Mouse (Mus musculus) fibroblast of lung, adult 2 months (primary cell): Measurements from ENCODE around the gene B830017H08Rik.

Experiments used
- DNase-seq: peaks from one replicate; pipeline ENCODE4 v3.0.0-alpha.2; 2011; ENCODE audit warnings: low read depth

The B830017H08Rik gene

DNA sequence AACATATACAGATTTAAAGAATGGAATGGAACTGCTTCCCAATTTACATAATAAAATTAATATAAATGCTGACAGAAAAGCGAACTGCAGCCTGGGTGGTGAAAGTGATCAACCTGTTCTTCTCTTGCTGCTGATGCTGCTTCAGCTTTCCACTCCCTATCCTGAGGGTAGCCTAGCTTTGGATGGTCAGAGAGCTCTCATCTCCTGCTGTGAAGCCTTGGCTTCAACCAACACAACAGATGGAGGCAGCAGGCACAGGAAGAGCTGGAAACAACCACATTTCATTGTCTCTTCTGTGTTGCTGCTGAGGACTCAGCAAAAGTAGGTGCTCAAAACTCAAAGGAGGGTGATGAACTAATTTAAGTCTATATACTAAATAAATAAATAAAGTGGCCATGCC, 18.9 kb downstream of the B830017H08Rik start:
- no peak for DNase-seq

DNA sequence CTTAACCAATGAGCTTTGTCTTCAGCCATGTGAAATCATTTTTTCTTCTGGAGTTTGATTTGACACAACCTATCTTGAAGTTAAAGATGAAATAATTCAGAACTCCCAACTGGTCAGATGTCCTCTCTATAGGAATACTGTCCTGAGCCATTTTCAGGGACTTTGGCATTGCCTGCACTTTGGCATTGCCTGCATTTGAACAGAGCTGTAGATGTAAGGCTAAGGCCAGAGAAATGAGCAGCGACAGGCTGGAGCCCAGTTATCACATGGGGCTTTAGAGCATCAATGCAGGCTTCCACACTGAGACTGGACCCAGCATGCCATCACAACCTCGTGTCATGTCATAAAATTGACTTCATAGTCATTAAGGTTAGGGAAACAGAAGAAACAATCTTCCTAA, 20.3 kb downstream of the B830017H08Rik start:
- no peak for DNase-seq

DNA sequence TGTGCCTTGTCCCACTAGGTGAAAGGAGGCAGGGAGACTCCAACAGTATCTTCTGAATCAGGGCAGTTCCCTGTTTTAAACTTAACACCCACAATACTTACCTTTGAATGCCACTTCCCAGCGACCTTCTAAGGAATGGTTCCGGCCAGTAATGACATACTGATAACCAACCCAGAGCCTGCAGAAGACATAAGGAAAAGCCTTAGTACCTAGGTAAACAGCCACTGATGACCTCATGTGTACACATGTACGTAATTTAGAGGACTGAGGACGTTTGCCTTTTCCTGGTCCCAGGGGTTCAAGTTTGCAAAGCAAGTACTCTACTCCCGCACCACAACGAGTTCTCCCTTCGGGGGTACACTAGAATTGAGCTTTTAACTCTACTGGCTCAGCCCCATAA, 24.2 kb downstream of the B830017H08Rik start:
- no peak for DNase-seq

DNA sequence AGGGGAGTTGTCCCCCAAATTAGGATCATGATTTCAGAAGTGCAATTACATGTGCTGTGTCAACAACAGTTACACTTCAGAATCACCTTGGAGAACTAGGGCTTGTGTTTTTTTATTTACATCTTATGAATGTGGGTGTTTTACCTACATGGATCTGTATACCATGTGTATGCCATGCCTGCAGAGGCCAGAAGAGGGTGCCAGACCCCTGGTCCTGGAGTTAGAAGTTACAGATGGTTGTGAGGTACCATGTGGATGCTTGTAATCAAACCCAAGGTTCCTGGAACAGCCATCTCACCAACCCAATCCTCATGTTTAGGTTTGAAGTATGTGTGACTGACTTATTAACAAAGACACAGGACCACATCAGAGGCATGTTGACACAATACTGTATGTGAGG, 25.7 kb downstream of the B830017H08Rik start:
- no peak for DNase-seq

DNA sequence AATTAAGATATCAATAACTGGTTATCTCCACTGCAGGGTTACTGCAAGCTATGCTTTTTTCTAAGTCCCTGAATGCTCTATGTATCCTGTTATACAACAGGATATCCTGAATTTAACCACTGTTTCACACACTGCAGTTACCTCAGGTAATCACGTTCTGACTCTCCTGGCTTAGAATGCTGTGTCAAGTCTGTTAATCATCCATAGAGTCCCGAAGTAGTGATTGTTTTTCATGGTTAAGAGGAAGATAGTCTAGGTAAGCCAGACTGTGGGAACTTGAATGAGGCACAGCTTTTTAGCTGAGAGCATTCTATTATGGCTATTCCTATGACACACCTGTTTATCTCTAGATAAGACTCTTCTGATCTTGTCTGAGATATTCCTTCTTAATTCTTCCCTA, 32.4 kb downstream of the B830017H08Rik start:
- no peak for DNase-seq

DNA sequence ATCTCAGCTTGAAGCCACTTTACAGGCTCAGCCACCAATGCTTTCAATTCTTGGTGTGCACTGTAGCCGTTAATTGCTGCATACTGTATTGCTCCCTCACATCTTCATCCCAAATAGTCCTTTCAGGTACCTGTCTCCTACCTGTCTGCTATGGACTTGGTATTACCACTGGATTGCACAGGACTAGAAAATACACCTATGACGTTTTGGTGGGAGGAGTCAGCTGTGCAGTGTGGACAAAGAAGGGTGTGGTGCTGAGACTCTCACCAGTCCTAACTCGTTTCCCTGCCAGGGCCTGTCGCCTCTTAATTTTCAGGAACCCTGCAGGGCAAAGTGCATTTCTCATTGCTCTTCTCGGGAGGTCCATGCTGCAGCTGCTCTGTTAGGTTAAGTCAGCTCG, 32.8 kb downstream of the B830017H08Rik start:
- no peak for DNase-seq

DNA sequence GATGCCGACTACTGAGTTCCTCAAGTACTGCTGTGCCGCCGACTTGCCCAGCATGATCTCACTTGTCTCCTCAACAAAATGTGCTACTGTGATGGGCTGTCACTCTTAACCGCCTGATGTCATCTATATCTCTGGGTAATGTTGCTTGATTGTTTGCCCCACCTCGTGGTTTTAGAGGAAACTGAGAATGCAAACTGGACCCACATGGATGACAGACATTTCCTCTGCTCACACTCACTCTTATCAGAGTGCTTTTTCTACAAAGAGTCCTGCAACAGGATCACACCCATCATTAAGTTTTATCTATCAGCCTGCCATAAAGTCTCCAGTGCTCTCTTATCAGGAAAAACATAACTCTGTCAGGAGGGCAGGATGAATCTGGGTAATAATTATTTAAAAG, 38.3 kb downstream of the B830017H08Rik start:
- no peak for DNase-seq

DNA sequence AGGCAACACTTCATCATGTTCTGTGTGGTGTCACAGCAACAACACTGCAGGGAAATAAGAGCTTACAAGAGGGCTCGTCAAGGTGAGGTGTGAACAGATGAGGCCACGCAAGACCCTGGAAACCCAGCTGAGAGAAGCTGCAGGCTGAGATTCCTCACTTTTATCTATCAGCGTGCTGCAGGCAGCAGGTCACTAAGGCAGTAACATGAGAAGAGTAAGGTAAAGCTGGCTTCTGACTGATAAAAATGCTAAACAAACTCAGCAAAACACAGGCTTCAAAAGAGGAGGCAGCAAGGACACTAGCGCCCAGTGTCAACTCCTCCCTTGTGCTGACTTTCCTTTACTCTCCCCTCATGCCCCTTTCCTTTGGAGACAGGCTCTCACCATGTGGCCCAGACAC, 40.1 kb downstream of the B830017H08Rik start:
- no peak for DNase-seq

DNA sequence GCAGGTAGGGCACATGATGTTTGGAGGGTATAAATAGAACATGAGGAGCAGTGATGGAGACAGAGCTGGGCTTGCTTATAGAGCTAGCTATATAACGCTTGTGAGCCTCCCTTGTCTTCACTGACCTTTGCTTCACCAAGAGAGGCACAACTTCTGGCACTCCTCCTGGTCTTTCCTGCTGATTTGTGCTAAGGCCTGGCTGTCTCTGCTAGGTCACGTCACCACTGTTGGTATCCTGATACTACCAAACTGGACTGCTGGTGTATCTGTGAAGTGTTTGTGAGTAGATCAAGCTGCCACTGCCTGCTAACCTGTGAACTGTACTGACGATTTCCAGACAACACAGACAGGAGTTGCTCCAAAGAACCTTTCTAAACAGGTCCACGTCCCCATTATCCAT, 42.3 kb downstream of the B830017H08Rik start:
- DNase-seq = no peak

DNA sequence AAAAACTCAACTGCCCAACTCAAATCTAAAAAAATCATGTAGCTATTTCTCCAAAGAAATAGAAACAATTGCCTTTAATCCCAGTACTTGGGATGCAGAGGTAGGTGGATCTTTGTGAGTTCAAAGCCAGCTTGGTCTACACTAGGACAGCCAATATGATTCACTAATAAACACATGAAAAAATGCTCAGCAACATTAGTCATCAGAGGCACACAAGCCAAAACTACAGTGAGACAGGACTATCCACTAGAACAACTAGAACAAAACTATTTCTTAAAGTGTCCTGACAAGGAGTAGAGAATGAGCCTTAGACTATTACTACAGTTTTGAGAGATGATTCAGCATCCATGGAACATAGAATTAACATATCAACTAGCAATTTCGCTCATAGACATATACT, 43.2 kb downstream of the B830017H08Rik start:
- no peak for DNase-seq

DNA sequence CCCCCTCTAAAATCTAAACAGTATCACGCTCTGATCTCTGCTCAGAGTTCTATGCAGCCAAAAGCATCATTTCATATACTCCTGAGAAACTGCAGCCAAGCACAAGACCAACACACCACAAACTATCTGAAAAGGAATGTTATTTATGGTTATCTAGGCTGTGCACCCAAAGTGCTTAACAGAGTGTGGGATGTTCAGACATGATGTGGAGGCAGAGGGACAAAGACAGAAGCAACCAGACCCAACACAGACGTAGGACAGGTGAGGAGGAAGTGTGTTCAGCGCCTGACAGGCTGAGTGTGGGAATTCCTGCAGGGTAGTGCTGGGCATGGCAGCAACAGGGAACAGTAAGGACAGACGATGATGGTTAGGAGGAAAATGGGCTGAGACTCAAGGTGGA, 46.6 kb downstream of the B830017H08Rik start:
- no peak for DNase-seq

DNA sequence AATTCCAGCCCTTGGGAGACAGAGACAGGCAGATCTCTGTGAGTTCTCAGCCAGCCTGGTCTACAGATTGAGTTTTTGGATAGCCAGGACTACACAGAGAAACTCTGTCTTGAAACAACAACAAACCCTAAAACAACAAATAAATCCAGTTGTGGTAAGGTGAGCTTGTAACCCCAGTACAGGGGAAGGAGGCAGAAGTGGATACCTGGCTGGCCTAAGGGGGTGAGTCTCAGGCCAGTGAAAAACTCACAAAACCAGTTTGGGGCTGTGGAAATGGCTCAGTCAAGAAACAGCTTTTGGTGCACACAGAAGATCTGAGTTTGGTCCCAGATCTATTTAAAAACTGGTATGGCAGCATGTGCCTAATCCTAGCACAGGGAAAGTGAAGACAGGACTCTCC, 49.3 kb downstream of the B830017H08Rik start:
- no peak for DNase-seq

DNA sequence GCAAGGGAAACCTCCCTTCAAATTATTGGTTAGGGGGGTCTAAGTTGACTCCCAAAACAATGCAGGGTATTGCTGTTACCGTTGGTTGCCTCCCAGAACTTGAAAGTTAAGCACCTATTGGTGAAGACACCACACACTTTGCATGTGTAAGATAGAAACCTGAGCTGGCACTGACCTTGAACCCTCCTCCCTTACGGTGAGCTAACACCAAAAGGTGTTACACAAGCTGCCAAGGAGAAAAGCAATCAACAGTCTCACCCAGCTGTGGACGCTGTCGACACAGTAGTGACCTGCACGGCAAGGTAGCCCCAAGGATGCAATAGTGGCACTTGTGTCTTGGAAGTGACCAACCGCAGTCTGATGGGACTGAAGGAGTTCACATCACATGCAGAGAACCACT, 51.2 kb downstream of the B830017H08Rik start:
- DNase-seq = no peak
